In the genomic region with DNA sequence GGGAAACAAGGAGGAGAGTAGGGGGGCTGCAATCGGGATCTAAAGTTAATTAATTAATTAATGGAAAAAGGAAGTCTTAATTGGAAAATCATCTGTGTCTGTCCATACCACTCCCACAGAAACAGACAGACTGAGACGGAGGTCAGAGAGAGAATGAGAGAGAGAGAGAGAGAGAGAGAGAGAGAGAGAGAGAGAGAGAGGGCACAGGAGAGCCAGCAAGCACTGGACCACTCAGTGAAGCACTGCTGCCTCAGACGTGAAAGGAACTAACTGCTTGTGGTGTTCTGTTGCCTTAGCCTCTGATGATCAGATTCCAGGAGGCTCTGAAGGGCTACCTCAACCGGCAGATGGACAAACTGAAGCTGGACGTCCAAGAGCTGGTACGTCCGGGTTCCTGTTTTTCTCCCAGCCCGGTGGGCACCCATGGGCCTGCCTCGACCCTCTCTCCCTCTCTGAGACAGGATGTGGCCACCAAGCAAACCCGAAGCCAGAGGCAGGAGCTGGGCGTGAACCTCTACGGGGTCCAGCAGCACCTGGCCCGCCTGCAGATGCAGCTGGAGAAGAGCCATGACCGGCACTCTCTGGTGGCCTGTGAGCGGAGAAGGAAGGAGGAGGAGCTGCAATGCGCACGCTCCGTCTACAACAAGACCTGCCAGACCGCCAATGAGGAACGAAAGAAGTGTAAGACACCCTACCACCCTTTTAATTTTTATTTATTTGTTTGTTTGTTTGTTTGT, we compare ENCODE assay signal across 8 mouse cellular contexts. TPM values are rescaled to one million over a fixed set of nuclear protein-coding genes. Genes with fewer than 3 reads are reported as not detected.
DNase-seq lines count a peak whose midpoint lies in the region; ATAC-seq and TF ChIP-seq lines count a peak whose summit lies in the region.

No protein-coding gene starts in this region.

- H3K4me2 ChIP-seq in forebrain, embryonic 12.5 days, result peak overlapping the region; percentile 49
- H3K4me2 ChIP-seq in hindbrain, postnatal 0 days (ENCODE audit: low read depth, low read length), result peak overlapping the region; percentile 23
- peak overlapping the region; percentile 52 for H3K4me2 ChIP-seq in lung, postnatal 0 days (replicated peaks; ENCODE audit: low read depth, low read length)

- H3K9ac ChIP-seq in forebrain, embryonic 12.5 days, result peak overlapping the region; percentile 9; the same call in 1 of the 2 replicates
- 0 out of 2 replicates have a peak overlapping the region, but pooled peaks have one; percentile 3 for H3K9ac ChIP-seq in hindbrain, postnatal 0 days (replicated peaks; ENCODE audit: low read length)
- H3K9ac ChIP-seq in lung, postnatal 0 days (replicated peaks; ENCODE audit: low read depth), result no peak overlapping the region

- 0 out of 2 replicates have a peak, but pooled peaks cover 5% of the 10 kb centered on the region for H3K27me3 ChIP-seq in forebrain, embryonic 12.5 days
- no peaks in the 10 kb centered on the region for H3K27me3 ChIP-seq in hindbrain, postnatal 0 days (ENCODE audit: insufficient read depth, low read length)
- H3K27me3 ChIP-seq in lung, postnatal 0 days (replicated peaks; ENCODE audit: insufficient read depth, low read length), result no peaks in the 10 kb centered on the region

- 35% methylated on average over 19 of the region's 20 CpGs for WGBS in forebrain, embryonic 12.5 days
- WGBS in hindbrain, postnatal 0 days, result 41% methylated on average over 20 of the region's 20 CpGs
- 25% methylated on average over 20 of the region's 20 CpGs for WGBS in lung, postnatal 0 days

- peaks cover 11% of the 10 kb centered on the region for H3K4me1 ChIP-seq in forebrain, embryonic 12.5 days
- no peaks in the 10 kb centered on the region for H3K4me1 ChIP-seq in hindbrain, postnatal 0 days (ENCODE audit: insufficient read depth, low read length)
- H3K4me1 ChIP-seq in lung, postnatal 0 days (ENCODE audit: insufficient read depth, low read depth, low read length), result no peaks in the 10 kb centered on the region; the same call in 1 of the 2 replicates

- no peaks in the 10 kb centered on the region for H3K9me3 ChIP-seq in forebrain, embryonic 12.5 days
- H3K9me3 ChIP-seq in hindbrain, postnatal 0 days (ENCODE audit: low read length), result no peaks in the 10 kb centered on the region
- no peaks in the 10 kb centered on the region for H3K9me3 ChIP-seq in lung, postnatal 0 days (ENCODE audit: low read length)

- peaks cover 41% of the 10 kb centered on the region for H3K36me3 ChIP-seq in forebrain, embryonic 12.5 days (replicated peaks)
- H3K36me3 ChIP-seq in hindbrain, postnatal 0 days (ENCODE audit: insufficient read depth, low read length), result no peaks in the 10 kb centered on the region
- H3K36me3 ChIP-seq in lung, postnatal 0 days (ENCODE audit: insufficient read depth, low read length), result no peaks in the 10 kb centered on the region

- peak; percentile 32 to 55 for DNase-seq in spleen, adult 18-20 months
- DNase-seq in spleen, adult 12 weeks (ENCODE audit: low spot score), result no peak
- no peak for DNase-seq in hindbrain, postnatal 0 days (ENCODE audit: low spot score)
- DNase-seq in lung, postnatal 0 days (ENCODE audit: low spot score), result peak; percentile 72
- peak; percentile 24 to 57 for DNase-seq in spleen, postnatal 10 days (ENCODE audit: low spot score in 2 of 2)
- DNase-seq in frontal cortex, postnatal 10 days (ENCODE audit: low spot score in 2 of 2), result no peak
- DNase-seq in cerebellum, adult 11 months, result no peak

- peak; percentile 62 for ATAC-seq in forebrain, embryonic 12.5 days (ENCODE audit: low FRiP score)
- ATAC-seq in hindbrain, postnatal 0 days, result no peak; the same call in 1 of the 2 replicates
- peak; percentile 61 for ATAC-seq in lung, postnatal 0 days

- H3K27ac ChIP-seq in forebrain, embryonic 12.5 days, result 0 out of 2 replicates have a peak overlapping the region, but pooled peaks have one; percentile 38
- H3K27ac ChIP-seq in hindbrain, postnatal 0 days, result peak overlapping the region; percentile 41
- H3K27ac ChIP-seq in lung, postnatal 0 days (ENCODE audit: low read length), result no peak overlapping the region

- TF ChIP-seq CTCF in hindbrain, postnatal 0 days (IDR thresholded peaks at IDR 0.05; ENCODE audit: low read depth), result no peak
- TF ChIP-seq CTCF in lung, postnatal 0 days (IDR thresholded peaks at IDR 0.05), result no peak

- H3K4me3 ChIP-seq in forebrain, embryonic 12.5 days (replicated peaks), result peak overlapping the region; percentile 19
- H3K4me3 ChIP-seq in hindbrain, postnatal 0 days (ENCODE audit: low read length), result no peak overlapping the region; the same call in 1 of the 2 replicates
- H3K4me3 ChIP-seq in lung, postnatal 0 days (ENCODE audit: low read depth, low read length), result peak overlapping the region; percentile 15; the same call in 1 of the 2 replicates

- no peak for TF ChIP-seq EP300 in lung, postnatal 0 days (IDR thresholded peaks at IDR 0.05)

RNA-seq across cellular contexts. Expression of a gene that starts 9.4 kb away (rescaled TPM):
- polyA plus RNA-seq in forebrain, embryonic 12.5 days (2016; fragmentation: Nextera tagmentation; extraction: Ambion mirVana), result 20.7 TPM in 2 replicates
- total RNA-seq in hindbrain, postnatal 0 days (2014; rRNA removed), result 11.5 and 12.5 TPM in 2 replicates
- 9.7 and 10.3 TPM in 2 replicates for polyA plus RNA-seq in hindbrain, postnatal 0 days (2015; fragmentation: Nextera tagmentation; extraction: Ambion mirVana)
- polyA plus RNA-seq in lung, postnatal 0 days (2015; fragmentation: Nextera tagmentation; extraction: Ambion mirVana), result 6.1 and 6.3 TPM in 2 replicates

RNA-seq across cellular contexts. Expression of a gene that starts 9.4 kb away (rescaled TPM):
- polyA plus RNA-seq in forebrain, embryonic 12.5 days (2016; fragmentation: Nextera tagmentation; extraction: Ambion mirVana), result 28.0 and 28.1 TPM in 2 replicates
- 161 and 182 TPM in 2 replicates for total RNA-seq in hindbrain, postnatal 0 days (2014; rRNA removed)
- polyA plus RNA-seq in hindbrain, postnatal 0 days (2015; fragmentation: Nextera tagmentation; extraction: Ambion mirVana), result 42.1 and 43.9 TPM in 2 replicates
- 11.9 and 12.9 TPM in 2 replicates for polyA plus RNA-seq in lung, postnatal 0 days (2015; fragmentation: Nextera tagmentation; extraction: Ambion mirVana)

RNA-seq across cellular contexts. Expression of a gene that starts 30.0 kb away (rescaled TPM):
- polyA plus RNA-seq in forebrain, embryonic 12.5 days (2016; fragmentation: Nextera tagmentation; extraction: Ambion mirVana), result 31.6 and 33.3 TPM in 2 replicates
- total RNA-seq in hindbrain, postnatal 0 days (2014; rRNA removed), result 223 and 230 TPM in 2 replicates
- polyA plus RNA-seq in hindbrain, postnatal 0 days (2015; fragmentation: Nextera tagmentation; extraction: Ambion mirVana), result 123 and 128 TPM in 2 replicates
- polyA plus RNA-seq in lung, postnatal 0 days (2015; fragmentation: Nextera tagmentation; extraction: Ambion mirVana), result 39.1 and 45.1 TPM in 2 replicates

Comparison
In these comparisons a context has a peak if more than half of its experiments do, and no peak if none do; other contexts are left out.
1. DNase-seq: peak in spleen, adult 18-20 months (2 of 2), lung, postnatal 0 days (single experiment) and spleen, postnatal 10 days (2 of 2); none in spleen, adult 12 weeks (single experiment), hindbrain, postnatal 0 days (single experiment), frontal cortex, postnatal 10 days (0 of 2) and cerebellum, adult 11 months (single experiment).
2. Peak in every context shown above with its lines, with median percentiles within 50 percentile points of each other: H3K4me2 ChIP-seq.